Mouse (Mus musculus): ENCODE measurements at regions not wholly inside any gene's neighbourhood (a gene's known extent, or its start where the extent isn't known, plus 50 kb on each side); places are given as distances from the start of the nearest gene placed in this dataset.

DNA sequence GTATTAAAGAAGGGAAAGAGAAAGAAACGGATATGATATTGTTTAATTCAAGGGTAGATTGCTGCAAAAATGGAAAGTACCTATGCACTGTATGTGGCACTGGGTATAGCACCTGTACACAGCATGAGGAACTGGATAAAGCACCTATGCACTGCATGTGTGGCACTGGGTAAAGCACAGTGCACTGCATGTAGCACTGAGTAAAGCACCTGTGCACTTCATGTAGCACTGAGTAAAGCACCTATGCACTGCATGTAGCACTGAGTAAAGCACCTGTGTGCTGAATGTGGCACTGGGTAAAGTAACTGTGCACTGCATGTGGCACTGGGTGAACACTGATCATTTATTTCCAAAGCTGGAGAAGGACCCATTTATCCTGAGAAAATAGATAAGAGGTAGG is 280.2 kb upstream of the Fam49a start:
- in situ Hi-C loops (cut with MboI; ENCODE audit: low pct_unique_long_range_greater_than_20kb): no loop called here
- CTCF ChIA-PET: interaction anchor here (1.3 kb wide), 1 partner anchor 13 kb away, joined by 3 read pairs; no protein-coding TSS in a partner anchor
- ATAC-seq: no peak

DNA sequence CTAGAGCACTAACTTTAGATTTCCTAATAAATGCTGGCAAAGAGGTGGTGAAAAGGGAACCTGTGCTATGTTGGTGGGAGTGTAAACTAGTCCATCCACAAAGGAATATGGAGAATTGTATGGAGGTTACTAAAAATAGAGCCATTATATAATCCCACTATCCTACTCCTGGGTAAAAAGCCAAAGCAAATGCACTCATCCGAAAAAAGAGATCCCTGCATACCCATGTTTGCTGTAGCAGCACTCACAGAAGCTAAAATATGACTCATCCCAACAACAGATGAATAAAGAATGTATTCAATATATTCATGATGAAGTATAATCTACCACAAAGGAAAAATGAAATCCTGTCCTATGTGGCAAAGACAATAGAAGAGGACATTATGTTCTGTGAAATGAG is 268.4 kb upstream of the Fam49a start:
- ATAC-seq (no peak), DNase-seq (ENCODE audit: low read depth, low spot score) (no peak)
- in situ Hi-C loops (cut with MboI; ENCODE audit: low pct_unique_long_range_greater_than_20kb): no loop called here
- POLR2A ChIA-PET: no interaction called here
- no peak for TF ChIP-seq CTCF (IDR thresholded peaks at IDR 0.05)
- CTCF ChIA-PET: no interaction called here
- H3K27me3 ChIP-seq: no peaks in the 10 kb centered on the region

More for the DNA sequence above, 280.2 kb upstream of the Fam49a start:
- no peak for DNase-seq (ENCODE audit: low read depth, low spot score)
- POLR2A ChIA-PET: no interaction called here
- no peaks in the 10 kb centered on the region for H3K27me3 ChIP-seq
- no peak for TF ChIP-seq CTCF (IDR thresholded peaks at IDR 0.05)

DNA sequence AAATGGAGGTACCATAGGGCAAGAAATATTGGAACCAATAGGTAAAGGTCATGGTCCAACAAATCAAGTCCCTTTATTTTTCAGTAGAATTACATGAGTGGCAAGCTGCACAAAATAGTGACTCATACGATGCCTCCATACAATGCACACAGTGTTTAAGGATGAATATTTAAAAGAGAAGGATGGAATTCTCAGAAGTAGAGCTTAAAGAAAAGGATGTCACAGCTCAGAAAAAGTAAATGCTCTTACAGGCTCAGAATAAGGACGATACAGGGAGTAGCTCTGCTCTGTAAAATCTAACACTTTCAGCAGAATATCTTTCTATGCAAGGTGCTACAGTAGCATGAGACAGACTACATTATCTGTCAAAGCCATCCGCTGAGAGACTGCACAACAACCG is 262.7 kb upstream of the Fam49a start:
- no peak for DNase-seq (ENCODE audit: low read depth, low spot score)
- ATAC-seq: no peak
- no peaks in the 10 kb centered on the region for H3K27me3 ChIP-seq
- POLR2A ChIA-PET: no interaction called here
- no peak for TF ChIP-seq CTCF (IDR thresholded peaks at IDR 0.05)
- CTCF ChIA-PET: no interaction called here
- in situ Hi-C loops (cut with MboI; ENCODE audit: low pct_unique_long_range_greater_than_20kb): no loop called here

GRCm38 (mm10) chr12:12002414-12002813 is 259.5 kb upstream of the Fam49a start:
- ChIA-PET CTCF (no interaction called here), POLR2A (no interaction called here)
- H3K27me3 ChIP-seq: no peaks in the 10 kb centered on the region
- no peak for TF ChIP-seq CTCF (IDR thresholded peaks at IDR 0.05)
- DNase-seq (ENCODE audit: low read depth, low spot score) (no peak), ATAC-seq (no peak)
- in situ Hi-C loops (cut with MboI; ENCODE audit: low pct_unique_long_range_greater_than_20kb): no loop called here

DNA sequence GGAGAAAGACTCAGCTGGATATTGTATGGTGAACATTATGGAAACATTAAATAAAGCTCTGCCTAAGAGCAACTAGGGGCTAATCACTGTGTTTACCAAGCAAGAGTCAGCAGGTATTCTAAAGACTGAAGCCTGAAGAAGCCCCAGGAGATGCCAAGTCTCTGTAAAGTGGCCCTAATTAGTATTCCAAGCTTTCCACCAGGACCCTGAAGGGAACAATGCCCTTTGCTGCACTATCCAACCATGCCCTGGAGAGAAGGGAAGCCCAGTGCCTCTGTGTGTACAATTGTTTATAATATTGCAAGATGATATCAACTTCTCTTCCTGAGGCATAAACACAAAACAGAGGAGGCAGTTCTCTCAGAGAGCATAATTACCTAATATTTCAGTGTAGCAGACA is 251.3 kb upstream of the Fam49a start:
- in situ Hi-C loops (cut with MboI; ENCODE audit: low pct_unique_long_range_greater_than_20kb): no loop called here
- CTCF ChIA-PET: no interaction called here
- POLR2A ChIA-PET: interaction anchor here (0.6 kb wide), 1 partner anchor 41 kb away, joined by 4 read pairs; no protein-coding TSS in a partner anchor
- no peak for ATAC-seq
- H3K27me3 ChIP-seq: no peaks in the 10 kb centered on the region
- no peak for TF ChIP-seq CTCF (IDR thresholded peaks at IDR 0.05)
- no peak for DNase-seq (ENCODE audit: low read depth, low spot score)

GRCm38 (mm10) chr12:12023819-12024470 is 238.0 kb upstream of the Fam49a start:
- in situ Hi-C loops (cut with MboI; ENCODE audit: low pct_unique_long_range_greater_than_20kb): no loop called here
- TF ChIP-seq CTCF (IDR thresholded peaks at IDR 0.05): no peak
- POLR2A ChIA-PET: no interaction called here
- H3K27me3 ChIP-seq: no peaks in the 10 kb centered on the region
- CTCF ChIA-PET: no interaction called here
- no peak for DNase-seq (ENCODE audit: low read depth, low spot score)
- no peak for ATAC-seq

GRCm38 (mm10) chr12:12030039-12030550 is 231.8 kb upstream of the Fam49a start:
- ChIA-PET POLR2A (no interaction called here), CTCF (no interaction called here)
- DNase-seq (ENCODE audit: low read depth, low spot score) (no peak), ATAC-seq (no peak)
- in situ Hi-C loops (cut with MboI; ENCODE audit: low pct_unique_long_range_greater_than_20kb): no loop called here
- TF ChIP-seq CTCF (IDR thresholded peaks at IDR 0.05): no peak
- no peaks in the 10 kb centered on the region for H3K27me3 ChIP-seq

GRCm38 (mm10) chr12:12034521-12034920 is 227.4 kb upstream of the Fam49a start:
- CTCF ChIA-PET: no interaction called here
- POLR2A ChIA-PET: no interaction called here
- H3K27me3 ChIP-seq: no peaks in the 10 kb centered on the region
- DNase-seq (ENCODE audit: low read depth, low spot score): no peak
- no peak for ATAC-seq
- in situ Hi-C loops (cut with MboI; ENCODE audit: low pct_unique_long_range_greater_than_20kb): no loop called here
- no peak for TF ChIP-seq CTCF (IDR thresholded peaks at IDR 0.05)

GRCm38 (mm10) chr12:12039217-12039616 is 222.7 kb upstream of the Fam49a start:
- in situ Hi-C loops (cut with MboI; ENCODE audit: low pct_unique_long_range_greater_than_20kb): no loop called here
- TF ChIP-seq CTCF (IDR thresholded peaks at IDR 0.05): no peak
- CTCF ChIA-PET: no interaction called here
- POLR2A ChIA-PET: no interaction called here
- no peak for ATAC-seq
- no peak for DNase-seq (ENCODE audit: low read depth, low spot score)
- H3K27me3 ChIP-seq: no peaks in the 10 kb centered on the region

GRCm38 (mm10) chr12:12062215-12062614 is 199.7 kb upstream of the Fam49a start:
- ATAC-seq: no peak

GRCm38 (mm10) chr12:12063910-12064309 is 198.0 kb upstream of the Fam49a start:
- in situ Hi-C loops (cut with MboI; ENCODE audit: low pct_unique_long_range_greater_than_20kb): no loop called here
- no peak for TF ChIP-seq CTCF (IDR thresholded peaks at IDR 0.05)
- POLR2A ChIA-PET: no interaction called here

More at GRCm38 (mm10) chr12:12062215-12062614, 199.7 kb upstream of the Fam49a start:
- no peak for TF ChIP-seq CTCF (IDR thresholded peaks at IDR 0.05)
- ChIA-PET POLR2A (no interaction called here), CTCF (interaction anchor here (0.6 kb wide), 1 partner anchor 49 kb away, joined by 3 read pairs; no protein-coding TSS in a partner anchor)
- peaks cover 5% of the 10 kb centered on the region for H3K27me3 ChIP-seq
- no peak for DNase-seq (ENCODE audit: low read depth, low spot score)
- in situ Hi-C loops (cut with MboI; ENCODE audit: low pct_unique_long_range_greater_than_20kb): no loop called here

DNA sequence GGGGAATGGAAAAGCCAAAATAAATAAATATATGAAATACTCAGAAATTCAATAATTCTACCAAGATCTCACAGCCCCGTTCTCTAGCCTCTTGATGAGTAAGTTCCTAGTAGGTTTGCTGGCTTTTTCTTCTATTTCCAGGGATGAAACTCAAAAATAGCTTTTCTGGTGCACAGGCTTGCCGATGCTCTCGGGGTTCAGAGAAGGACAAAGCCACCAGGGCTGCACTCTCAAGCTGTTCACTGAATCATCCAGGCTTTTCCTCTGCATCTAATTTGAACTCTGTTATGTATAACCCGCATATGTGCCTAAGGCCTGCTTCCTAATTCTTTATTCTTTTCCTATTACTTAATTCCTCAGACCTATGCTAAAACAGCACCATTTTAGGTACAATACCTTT is 197.5 kb upstream of the Fam49a start:
- ATAC-seq (no peak), DNase-seq (ENCODE audit: low read depth, low spot score) (no peak)
- TF ChIP-seq CTCF (IDR thresholded peaks at IDR 0.05): no peak
- CTCF ChIA-PET: no interaction called here
- in situ Hi-C loops (cut with MboI; ENCODE audit: low pct_unique_long_range_greater_than_20kb): no loop called here
- POLR2A ChIA-PET: no interaction called here
- H3K27me3 ChIP-seq: peaks cover 5% of the 10 kb centered on the region

More at GRCm38 (mm10) chr12:12063910-12064309, 198.0 kb upstream of the Fam49a start:
- ATAC-seq (no peak), DNase-seq (ENCODE audit: low read depth, low spot score) (no peak)
- CTCF ChIA-PET: no interaction called here
- H3K27me3 ChIP-seq: peaks cover 5% of the 10 kb centered on the region
